ENCODE assay signal across 9 mouse cellular contexts in genomic region chr17:85948911-85949909, GRCm38 (mm10).
DNase-seq lines count a peak whose midpoint lies in the region; ATAC-seq lines count a peak whose summit lies in the region.
"Had no signal": no experiment of that assay in that cellular context is flagged by ENCODE, and none has a peak within 500 bp of the region (broad histone marks: within the 10 kb centered on the region; RNA-seq: fewer than 3 reads in every experiment).

No protein-coding gene starts in this region.

- intact Hi-C loops in gastrocnemius, postnatal 14 days (cut with DNase I; ENCODE audit: low total_unique reads): no loop called here

- WGBS in hindbrain, embryonic 10.5 days: 75% methylated on average over 11 of the region's 11 CpGs
- 59% methylated on average over 11 of the region's 11 CpGs for WGBS in hindbrain, embryonic 16.5 days

- H3K27me3 ChIP-seq in hindbrain, embryonic 10.5 days (ENCODE audit: insufficient read depth, poor library complexity, severe bottlenecking): peaks cover 25% of the 10 kb centered on the region
- no peaks in the 10 kb centered on the region for H3K27me3 ChIP-seq in hindbrain, embryonic 16.5 days (replicated peaks; ENCODE audit: control insufficient read depth, insufficient read depth, low read length)

- H3K9ac ChIP-seq in hindbrain, embryonic 16.5 days (ENCODE audit: low read depth, low read length): no peak overlapping the region
- H3K9ac ChIP-seq: heart, embryonic 15.5 days had no signal

- H3K9me3 ChIP-seq in hindbrain, embryonic 10.5 days: no peaks in the 10 kb centered on the region
- no peaks in the 10 kb centered on the region for H3K9me3 ChIP-seq in hindbrain, embryonic 16.5 days (ENCODE audit: control insufficient read depth, low read length)
- H3K9me3 ChIP-seq: heart, embryonic 15.5 days had no signal

- H3K4me2 ChIP-seq in hindbrain, embryonic 16.5 days (ENCODE audit: low read length): no peak overlapping the region
- H3K4me2 ChIP-seq: heart, embryonic 15.5 days had no signal

- H3K27ac ChIP-seq in hindbrain, embryonic 10.5 days: peak overlapping the region; percentile 16
- H3K27ac ChIP-seq in hindbrain, embryonic 16.5 days (ENCODE audit: low read depth, low read length): no peak overlapping the region
- H3K27ac ChIP-seq: heart, embryonic 15.5 days had no signal

- no peak for DNase-seq in hindbrain, embryonic 10.5 days (ENCODE audit: low spot score)
- DNase-seq in brain, adult 2 months (ENCODE audit: low read depth, low spot score): peak; percentile 72
- peak; percentile 70 for DNase-seq in gastrocnemius, postnatal 14 days
- peak; percentile 70 for DNase-seq in lung, postnatal 10 days
- no peak for DNase-seq in layer of hippocampus, adult 8-10 months (ENCODE audit: low spot score in 2 of 2)
- DNase-seq in Muller cell, postnatal 12 days (ENCODE audit: inconsistent ontology term): no peak
- no peak for DNase-seq in cerebellum, adult 18-20 months

- no peak overlapping the region for H3K4me3 ChIP-seq in hindbrain, embryonic 10.5 days
- H3K4me3 ChIP-seq in hindbrain, embryonic 16.5 days (ENCODE audit: low read length): no peak overlapping the region
- H3K4me3 ChIP-seq: heart, embryonic 15.5 days had no signal

- H3K36me3 ChIP-seq in hindbrain, embryonic 10.5 days: no peaks in the 10 kb centered on the region
- no peaks in the 10 kb centered on the region for H3K36me3 ChIP-seq in hindbrain, embryonic 16.5 days (ENCODE audit: control insufficient read depth, insufficient read depth, low read length)
- H3K36me3 ChIP-seq: heart, embryonic 15.5 days had no signal

- no peak for ATAC-seq in hindbrain, embryonic 16.5 days

- peaks cover 29% of the 10 kb centered on the region for H3K4me1 ChIP-seq in hindbrain, embryonic 10.5 days (replicated peaks)
- H3K4me1 ChIP-seq in hindbrain, embryonic 16.5 days (ENCODE audit: control insufficient read depth, insufficient read depth, low read depth, low read length): peaks cover 5% of the 10 kb centered on the region; the same call in 1 of the 2 replicates

Comparison
In these comparisons a context has a peak if more than half of its experiments do, and no peak if none do; other contexts are left out.
1. DNase-seq: peak in brain, adult 2 months (single experiment), gastrocnemius, postnatal 14 days (single experiment) and lung, postnatal 10 days (single experiment); none in hindbrain, embryonic 10.5 days (single experiment), layer of hippocampus, adult 8-10 months (0 of 2), Muller cell, postnatal 12 days (single experiment) and cerebellum, adult 18-20 months (0 of 2).